Mouse (Mus musculus): ENCODE results near the gene Canx.

GRCm38 (mm10) chr11:50354851-50355250, 29.4 kb upstream of the Canx start:
- TF ChIP-seq POLR2A (IDR thresholded peaks at IDR 0.05; ENCODE audit: borderline replicate concordance, low read depth, low read length) (no peak), CTCF (IDR thresholded peaks at IDR 0.05; ENCODE audit: low read depth, low read length) (no peak)

Data from bone marrow macrophage, adult 2 months (primary cell).